Mouse (Mus musculus): ENCODE data around the gene Plbd1.

Gene Plbd1

DNA sequence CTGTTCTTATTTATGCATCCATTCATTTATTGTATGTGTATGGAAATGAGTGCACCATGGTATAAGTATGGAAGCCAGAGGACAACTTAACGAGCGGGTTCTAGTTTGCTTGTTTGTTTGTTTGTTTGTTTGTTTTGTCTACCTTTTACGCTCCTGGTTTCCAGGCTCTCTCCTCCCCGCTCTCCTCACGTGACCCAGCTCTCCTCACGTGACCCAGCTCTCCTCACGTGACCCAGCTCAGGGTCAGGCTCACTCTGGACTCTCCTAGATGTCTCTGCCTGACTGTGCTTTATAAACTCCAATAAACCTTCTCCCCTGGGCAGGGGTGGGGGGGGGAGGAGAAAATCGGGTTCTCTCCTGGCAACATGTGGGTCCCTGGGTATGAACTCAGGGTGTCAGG, 11.1 kb downstream of the Plbd1 start:
- DNase-seq (ENCODE audit: low spot score): no peak

DNA sequence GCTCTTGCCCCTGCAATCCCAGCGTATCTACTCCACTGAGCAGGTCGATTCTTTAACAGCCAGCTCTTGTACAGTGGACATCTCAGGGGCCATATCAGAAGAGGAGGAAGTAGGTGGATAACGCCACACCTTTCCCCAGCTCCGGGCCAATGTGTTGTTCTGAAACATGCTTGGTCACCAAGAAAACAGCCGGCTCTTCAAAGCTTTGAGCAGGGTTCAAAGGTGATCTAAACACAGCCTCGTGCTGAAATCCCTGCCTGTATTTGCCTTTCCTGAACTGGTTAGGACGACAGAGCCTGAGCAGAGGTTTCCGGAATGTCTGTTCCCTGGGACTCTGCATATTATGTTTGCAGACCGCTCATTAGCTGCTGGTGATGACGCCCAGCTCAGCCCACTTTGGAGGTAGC, 14.3 kb downstream of the Plbd1 start:
- no peak for DNase-seq (ENCODE audit: low spot score)

DNA sequence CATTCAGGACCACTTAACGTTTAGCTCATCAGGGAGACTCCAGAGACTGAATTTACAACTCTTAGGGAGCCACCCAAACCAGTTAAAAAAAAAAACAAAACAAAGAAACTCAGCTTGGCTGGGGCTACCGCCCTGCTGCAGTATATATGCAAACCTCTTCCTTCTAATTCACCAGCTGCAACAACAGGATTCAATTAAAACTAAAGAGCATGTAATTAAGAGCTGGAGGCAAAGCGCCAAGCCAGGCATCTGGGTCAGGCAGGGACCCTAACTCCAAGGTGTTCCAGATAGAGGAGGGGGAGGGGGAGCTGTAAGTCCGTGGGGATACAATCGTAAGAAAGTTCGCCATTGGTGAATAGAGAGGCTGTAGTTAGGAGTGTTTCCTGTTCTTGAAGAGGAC, 15.5 kb downstream of the Plbd1 start:
- no peak for DNase-seq (ENCODE audit: low spot score)

DNA sequence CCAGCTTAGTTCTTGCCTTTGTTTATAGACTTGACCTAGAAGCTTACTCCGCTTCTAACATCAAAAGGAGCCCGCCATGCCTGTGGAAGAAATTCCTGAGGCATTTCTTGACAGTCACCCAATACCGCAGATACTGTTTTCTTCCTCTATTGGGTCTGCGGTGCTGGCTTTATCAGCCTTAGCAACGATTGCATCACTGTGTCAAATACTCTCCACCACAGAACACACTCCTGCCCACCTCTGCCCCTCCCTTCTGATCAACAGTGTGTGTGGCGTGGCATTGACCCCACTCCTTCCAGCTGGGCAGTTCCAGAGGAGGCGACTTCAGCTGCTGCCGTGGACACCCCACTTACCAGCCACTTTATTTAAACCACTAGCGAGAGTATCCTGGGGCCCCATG, 16.0 kb downstream of the Plbd1 start:
- DNase-seq (ENCODE audit: low spot score): no peak

DNA sequence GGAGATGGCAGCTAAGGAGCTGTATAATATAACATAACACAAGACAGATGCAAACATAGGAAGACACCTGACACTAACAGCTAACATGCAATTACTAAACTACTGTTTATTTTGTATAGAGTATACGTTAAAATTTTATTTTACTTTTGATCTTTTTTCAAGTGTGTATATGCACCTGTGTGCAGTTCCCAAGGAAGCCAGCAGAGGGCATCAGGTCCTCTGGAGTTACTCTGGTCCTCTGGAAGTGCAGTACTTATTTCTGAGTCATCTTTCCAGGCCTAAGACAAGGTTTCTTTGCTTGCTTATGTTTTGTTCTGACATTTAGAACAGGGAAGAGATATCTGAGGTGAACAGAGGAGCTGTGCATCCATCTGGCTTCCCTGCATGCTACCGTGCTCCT, 17.6 kb downstream of the Plbd1 start:
- no peak for DNase-seq (ENCODE audit: low spot score)

DNA sequence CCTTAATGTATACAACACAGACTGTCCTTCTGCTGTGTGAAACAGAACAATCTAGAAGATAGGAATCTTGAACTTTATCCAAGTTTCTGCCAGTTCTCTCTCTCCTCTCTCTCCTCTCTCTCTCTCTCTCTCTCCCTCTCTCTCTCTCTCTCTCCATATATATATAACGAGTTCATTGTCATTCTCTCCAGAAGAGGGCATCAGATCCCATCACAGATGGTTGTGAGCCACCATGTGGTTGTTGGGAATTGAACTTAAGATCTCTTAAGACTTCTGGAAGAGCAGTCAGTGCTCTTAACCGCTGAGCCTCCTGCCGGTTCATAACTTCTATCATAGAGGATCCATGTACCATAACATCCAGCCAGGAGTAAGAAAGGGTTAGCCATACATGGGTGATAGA, 26.7 kb downstream of the Plbd1 start:
- no peak for DNase-seq (ENCODE audit: low spot score)

DNA sequence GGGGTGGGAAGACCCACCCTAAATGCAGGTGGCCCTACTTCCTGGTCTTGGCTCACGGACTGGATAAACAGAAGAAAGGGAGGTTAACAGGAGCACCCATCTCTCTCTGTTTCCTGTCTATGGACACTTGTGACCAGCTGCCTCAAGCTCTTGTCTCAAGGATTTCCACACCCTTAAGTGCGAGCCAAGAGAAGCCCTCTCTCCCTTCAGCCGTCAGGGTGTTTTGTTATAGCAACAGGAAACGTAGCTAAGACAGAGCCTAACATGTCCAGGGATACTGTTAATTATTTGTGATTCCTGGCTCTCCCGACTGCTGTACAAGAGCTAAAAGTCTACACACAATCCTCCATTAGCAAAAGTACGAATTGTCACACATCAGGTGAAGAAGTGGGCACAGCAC, 28.0 kb downstream of the Plbd1 start:
- DNase-seq (ENCODE audit: low spot score): no peak

DNA sequence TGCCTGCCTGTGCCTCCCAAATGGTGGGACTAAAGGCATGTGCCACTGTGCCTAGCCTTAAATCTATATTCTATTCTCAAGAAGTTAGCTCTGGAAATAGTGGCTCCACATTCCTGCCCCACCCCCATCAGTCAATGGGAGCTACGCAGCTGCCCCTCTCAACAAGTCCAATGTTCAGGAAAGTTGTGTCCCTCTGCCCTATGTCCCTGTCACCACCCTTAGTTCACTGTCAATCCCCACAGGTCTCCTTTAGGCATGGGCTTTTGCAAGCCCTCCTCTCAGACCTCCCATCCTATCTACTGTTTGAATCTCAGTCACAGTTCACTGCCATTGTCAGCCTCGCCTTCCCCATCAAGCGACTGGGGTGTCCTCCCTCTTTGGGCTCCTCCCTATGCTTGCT, 28.6 kb downstream of the Plbd1 start:
- DNase-seq (ENCODE audit: low spot score): no peak

DNA sequence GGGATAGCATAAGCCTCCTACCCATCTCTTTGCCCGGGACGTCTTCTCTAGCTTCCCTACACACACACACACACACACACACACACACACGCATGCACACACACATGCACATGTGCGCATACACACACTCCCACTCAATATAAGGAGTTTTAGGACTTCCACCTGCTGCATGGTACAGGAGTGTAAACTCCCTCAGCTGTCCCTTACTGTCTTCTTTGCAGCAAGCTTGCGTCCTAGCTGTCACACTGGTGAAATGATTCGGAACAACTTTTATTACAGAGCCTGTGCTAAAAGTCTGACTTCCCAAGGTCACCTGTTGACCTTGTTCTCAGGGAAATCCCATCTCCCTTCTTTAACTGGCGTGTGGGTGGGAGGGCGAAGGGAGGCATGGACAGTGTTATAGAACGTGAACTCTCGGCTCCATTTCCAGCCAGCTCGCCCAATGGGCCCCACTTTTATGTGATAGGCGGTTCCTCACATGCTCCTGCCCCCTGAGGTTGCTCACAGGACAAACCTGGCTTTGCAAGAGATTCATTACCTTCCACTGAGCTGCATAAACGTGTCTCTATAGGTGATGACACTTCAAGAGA, 29.7 kb downstream of the Plbd1 start:
- DNase-seq (ENCODE audit: low spot score): no peak

DNA sequence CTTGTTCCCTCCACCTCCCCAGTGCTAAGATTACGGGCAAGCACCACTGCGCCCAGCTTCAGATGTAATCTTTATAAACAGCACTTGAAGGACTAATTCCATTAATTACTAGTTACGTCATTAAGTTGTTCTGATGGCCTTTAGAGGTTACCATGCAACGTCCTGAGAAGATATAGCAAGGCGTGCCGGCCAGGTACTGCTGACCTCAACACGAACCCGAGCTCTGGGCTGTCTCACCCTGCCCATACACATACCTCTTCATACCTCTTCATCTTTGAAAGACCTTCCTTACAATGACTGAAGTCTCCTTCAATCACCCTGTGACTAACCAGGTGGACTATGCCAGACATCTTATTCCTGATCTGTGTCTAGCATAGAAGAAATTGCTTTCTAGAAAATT, 30.2 kb downstream of the Plbd1 start:
- DNase-seq (ENCODE audit: low spot score): no peak

DNA sequence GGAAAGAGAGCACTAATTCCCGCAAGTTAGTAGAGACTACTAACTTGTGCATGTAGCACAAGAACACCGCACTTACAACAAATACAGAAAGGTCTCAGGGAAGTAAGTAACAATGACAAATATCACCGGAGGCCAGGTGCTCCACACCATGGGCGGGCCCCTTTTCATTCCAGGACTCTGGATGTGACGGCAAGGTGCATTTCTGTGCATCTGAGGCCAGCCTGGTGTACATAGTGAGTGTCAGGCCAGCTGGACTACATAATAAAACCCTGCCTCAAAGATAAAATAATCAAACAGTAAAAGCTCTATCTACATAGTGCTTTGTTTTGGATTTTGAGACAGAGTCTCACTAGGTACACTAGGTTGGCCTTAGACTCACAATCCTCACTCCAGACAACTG, 32.1 kb downstream of the Plbd1 start:
- DNase-seq (ENCODE audit: low spot score): no peak

DNA sequence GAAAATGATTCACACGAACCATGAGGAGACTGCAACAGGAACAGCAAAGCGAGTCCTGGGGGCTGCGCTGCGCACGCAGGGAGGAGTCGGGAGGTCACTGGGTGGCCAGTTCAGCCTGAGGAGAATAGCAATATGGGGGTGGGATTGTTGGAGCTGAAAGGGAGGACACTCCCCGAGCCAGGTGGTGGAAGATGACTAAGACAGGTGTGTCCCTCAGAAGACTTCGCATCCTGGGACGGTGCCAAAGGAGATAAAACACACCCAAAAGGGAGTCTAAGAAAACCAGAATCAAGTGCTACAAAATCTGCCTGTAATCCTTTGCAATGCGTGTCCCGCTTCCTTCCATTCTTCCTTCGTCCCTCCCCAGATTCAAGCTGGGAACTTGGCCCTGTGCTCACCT, 36.3 kb downstream of the Plbd1 start:
- no peak for DNase-seq (ENCODE audit: low spot score)

DNA sequence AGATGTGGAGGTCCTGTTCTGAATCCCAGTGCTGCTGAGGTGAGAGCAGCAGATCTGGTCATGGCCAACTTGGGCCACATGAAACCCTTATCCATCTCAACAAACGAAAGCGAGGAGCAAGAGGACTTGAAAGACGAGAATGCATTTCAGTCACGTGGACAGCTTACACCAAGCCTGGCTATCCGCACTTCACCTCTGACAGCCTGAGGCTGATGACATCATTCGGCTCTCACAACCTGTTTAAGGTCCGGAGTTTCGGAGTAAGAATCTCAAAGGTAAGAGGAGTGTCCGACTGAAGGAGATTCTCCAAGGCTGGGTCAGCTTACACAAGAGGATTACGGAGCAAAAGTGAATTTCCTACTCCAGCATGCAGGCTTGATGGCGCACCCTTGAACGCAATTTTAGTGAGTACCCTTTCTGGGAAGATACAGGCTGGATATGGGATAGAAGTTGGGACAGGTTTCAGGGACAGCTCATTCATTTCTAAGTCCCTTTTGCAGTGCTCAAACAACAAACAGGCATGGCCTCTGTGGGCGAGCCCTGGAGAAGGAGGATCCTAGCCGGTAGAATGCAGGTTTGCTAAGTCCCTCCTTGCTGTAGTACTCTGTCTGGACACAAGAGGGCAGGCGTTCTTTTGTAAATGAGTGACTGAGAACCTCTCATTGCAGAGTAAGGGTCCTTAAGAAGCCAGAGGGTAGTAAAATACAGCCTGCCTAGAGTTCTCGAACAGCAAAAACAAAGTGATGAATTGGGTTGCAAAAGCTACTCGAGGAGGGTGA, 41.2 kb downstream of the Plbd1 start:
- DNase-seq (ENCODE audit: low spot score): peak; percentile 82

DNA sequence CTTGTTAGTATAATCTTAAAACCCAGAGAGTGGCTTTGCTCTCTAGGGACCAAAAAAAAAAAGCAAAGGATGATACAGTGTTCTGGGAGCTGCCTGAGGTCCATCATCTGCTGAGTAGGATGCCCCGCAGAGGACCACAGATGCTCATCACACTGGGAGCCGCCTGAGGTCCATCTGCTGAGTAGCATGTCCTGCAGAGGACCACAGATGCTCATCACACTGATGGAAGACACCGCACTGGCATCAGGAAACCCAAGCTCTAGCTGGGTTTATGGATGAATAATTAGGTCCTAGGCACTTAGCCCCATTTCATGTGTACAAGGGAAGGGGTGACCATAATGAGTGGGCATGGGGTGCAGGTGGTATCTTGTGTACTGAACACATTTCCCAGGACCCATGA, 47.6 kb downstream of the Plbd1 start:
- DNase-seq (ENCODE audit: low spot score): no peak

DNA sequence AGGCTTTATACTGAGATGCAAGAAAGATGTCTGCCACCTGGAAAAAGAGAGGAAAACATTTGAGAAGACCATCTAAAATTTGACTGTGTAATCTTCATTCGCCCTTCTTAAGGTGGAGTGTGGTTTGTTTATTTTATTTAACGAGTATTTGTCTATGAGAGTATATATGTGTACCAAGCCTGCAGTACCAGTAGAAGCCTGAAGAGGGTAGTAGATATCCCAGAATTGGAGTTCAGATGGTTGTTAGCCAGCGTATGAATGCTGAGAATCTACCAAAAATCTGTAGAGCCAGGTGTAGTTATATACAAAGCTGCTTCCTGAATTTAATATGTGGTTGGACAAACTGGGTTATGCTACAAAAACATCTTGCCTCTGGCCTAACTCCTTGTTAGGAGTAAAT, 49.4 kb downstream of the Plbd1 start:
- DNase-seq (ENCODE audit: low spot score): no peak

DNA sequence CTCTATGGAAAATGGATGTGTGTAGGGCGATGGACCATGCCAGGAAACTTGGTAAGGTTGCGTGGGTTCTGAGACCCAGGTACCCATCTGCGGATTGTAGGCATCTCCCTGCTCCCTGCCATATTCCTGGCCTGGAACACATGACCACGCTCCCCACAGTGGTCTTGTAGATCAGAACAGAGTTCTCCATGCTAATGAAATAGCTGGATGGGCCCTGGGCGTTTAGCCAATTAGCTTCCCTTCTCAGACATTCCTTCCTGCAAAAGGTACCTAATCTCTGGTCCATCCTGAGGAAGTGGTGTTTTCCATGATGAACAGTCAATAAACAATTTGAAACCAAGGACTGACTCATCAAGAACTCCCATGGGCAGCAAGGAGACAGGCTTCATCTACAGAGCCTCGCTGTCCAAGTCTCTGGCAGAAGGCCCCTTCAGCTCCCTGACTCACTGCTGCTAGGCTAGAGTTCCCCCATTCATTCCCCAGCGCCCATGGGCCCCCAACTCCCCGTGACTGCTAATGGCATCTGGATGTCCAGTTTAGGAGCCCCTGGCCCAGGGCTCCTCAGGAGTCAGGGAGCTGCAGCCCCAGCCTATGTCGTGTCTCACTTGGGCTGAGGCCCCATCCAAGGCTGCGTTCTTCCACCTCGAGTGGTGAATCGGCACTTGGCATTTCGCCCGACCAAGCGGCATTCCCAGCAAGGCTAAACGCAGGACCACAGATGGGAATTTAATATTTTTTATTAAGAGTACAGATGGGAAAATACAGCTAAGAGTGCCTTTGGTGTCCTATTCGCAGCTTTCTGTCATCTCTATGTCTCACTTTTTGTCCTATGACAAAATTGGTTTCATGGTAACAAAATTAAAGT, 50.1 kb downstream of the Plbd1 start:
- no peak for DNase-seq (ENCODE audit: low spot score)

DNA sequence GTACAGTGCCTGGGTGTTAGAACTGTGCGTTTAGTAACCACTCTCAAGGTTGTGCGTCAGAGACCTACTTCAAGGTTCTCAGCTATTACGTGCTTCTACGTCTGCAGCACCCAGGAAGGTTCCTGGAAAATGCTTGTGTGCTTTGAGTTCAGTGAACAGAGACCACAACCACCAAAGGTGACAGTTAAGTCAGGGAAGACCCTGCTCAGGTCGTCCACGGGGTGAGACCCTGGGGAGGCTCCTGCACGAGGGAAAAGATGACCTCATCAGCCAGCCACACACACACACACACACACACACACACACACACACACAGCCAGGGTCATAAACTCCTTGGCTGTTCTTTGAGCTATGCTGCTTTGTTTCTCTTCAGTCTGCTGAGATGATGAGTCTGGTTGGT, 59.1 kb downstream of the Plbd1 start:
- DNase-seq (ENCODE audit: low spot score): no peak

DNA sequence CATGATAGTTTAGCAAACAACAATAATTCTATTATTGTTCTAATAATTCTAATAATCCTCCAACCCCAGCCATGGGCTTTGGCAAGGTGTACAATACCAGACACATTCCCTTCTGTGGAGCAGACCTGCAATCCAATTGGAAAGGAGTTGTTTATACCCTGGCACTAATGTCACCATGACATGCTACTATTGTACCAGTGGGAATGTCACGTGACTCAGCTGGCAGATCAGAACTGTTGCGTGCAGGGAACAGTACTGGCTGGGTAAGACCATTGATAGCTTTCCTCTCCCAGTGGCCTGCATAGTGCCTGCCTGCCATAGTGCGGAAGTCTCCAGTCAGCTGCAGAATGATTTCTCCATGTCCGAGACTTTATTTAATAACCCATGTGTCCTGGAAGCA, 67.2 kb downstream of the Plbd1 start:
- DNase-seq (ENCODE audit: low spot score): no peak

DNA sequence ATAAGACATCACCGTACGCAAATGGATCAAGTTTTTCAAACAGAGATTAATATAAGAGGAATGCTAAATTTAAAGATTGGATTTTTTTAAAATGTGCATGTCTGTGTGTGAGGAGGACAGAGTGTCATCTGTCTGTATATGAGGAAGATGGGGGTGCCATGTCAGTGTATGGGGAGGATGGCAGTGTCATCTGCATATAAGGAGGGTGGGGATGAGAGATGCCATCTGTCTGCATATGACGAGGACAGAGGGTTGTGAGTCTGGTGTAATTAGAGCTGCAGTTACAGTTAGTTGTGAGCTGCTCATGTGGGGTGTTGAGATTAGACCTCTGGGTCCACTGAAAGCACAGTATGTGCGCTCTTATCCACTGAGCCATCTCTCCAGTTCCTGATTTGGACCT, 71.0 kb downstream of the Plbd1 start:
- DNase-seq (ENCODE audit: low spot score): no peak

DNA sequence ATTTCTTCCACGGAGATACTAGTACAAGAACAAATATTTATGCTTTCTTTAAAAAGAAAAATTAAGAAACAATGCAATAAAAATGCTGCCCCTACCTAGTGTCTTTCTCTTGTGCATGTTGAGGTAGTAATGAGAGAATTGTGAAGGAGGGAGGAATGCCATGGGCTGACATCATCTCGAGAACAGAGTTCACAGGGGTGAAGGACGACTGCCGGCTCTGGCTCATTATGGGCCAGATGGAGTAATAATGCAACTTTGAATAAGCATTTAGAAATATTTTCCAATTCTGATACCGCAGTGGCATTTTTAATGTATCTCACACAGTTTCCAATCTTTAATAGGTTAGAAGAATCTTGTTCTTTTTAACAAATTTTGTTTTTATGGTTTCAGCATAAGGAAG, 95.7 kb downstream of the Plbd1 start:
- no peak for DNase-seq (ENCODE audit: low spot score)
